Mouse (Mus musculus): ENCODE results near the gene Hspa14. TPM values are rescaled to one million over a fixed set of nuclear protein-coding genes. Genes with fewer than 3 reads are reported as not detected.

Hspa14 gene
- polyA plus RNA-seq (2015; fragmentation: Nextera tagmentation; extraction: Ambion mirVana) = 86.8 and 87.6 TPM in 2 replicates

- peaks cover 17% of the 10 kb centered on the region for H3K4me1 ChIP-seq
- peak within 1 kb of the TSS; percentile 82 for H3K4me2 ChIP-seq (replicated peaks)
- ATAC-seq (ENCODE audit: insufficient number of reproducible peaks, low FRiP score, low TSS enrichment, low read depth) = peak; percentile 100
- peak within 1 kb of the TSS; percentile 84 for H3K4me3 ChIP-seq (replicated peaks)
- H3K27ac ChIP-seq (replicated peaks) = peak within 1 kb of the TSS; percentile 89
- H3K27me3 ChIP-seq = no peaks in the 10 kb centered on the region
- under 1% methylated on average over 60 of the region's 60 CpGs for WGBS
- peaks cover 22% of the 10 kb centered on the region for H3K36me3 ChIP-seq
- peak within 1 kb of the TSS; percentile 82 for H3K9ac ChIP-seq
- no peaks in the 10 kb centered on the region for H3K9me3 ChIP-seq (replicated peaks)
Observed at GRCm38 (mm10) chr2:3512552-3513454, at the start of gene Hspa14, which contains the start of the genes Gm45902 and Cdnf. Gene Hspa14, minus strand, starts transcription at chr2:3512814. Gene Gm45902, minus strand, starts transcription at chr2:3512790. Gene Cdnf, plus strand, starts transcription at chr2:3513030.

- H3K4me2 ChIP-seq (replicated peaks) = no peak overlapping the region
- H3K4me3 ChIP-seq (replicated peaks) = no peak overlapping the region
- 1% methylated on average over 4 of the region's 4 CpGs for WGBS
- ATAC-seq (ENCODE audit: insufficient number of reproducible peaks, low FRiP score, low TSS enrichment, low read depth) = no peak
- no peaks in the 10 kb centered on the region for H3K4me1 ChIP-seq
- 0 out of 2 replicates have a peak, but pooled peaks cover 3% of the 10 kb centered on the region for H3K27me3 ChIP-seq
- H3K9ac ChIP-seq = no peak overlapping the region
- no peaks in the 10 kb centered on the region for H3K36me3 ChIP-seq
- H3K9me3 ChIP-seq (replicated peaks) = no peaks in the 10 kb centered on the region
- H3K27ac ChIP-seq (replicated peaks) = no peak overlapping the region
Observed at GRCm38 (mm10) chr2:3546588-3546987, 34.0 kb upstream of the Hspa14 start.

- no peak for ATAC-seq (ENCODE audit: insufficient number of reproducible peaks, low FRiP score, low TSS enrichment, low read depth)
- H3K27me3 ChIP-seq = 0 out of 2 replicates have a peak, but pooled peaks cover 3% of the 10 kb centered on the region
- WGBS = 61% methylated on average over 2 of the region's 2 CpGs
- H3K4me1 ChIP-seq = no peaks in the 10 kb centered on the region
- H3K27ac ChIP-seq (replicated peaks) = no peak overlapping the region
- no peaks in the 10 kb centered on the region for H3K36me3 ChIP-seq
- H3K4me2 ChIP-seq (replicated peaks) = no peak overlapping the region
- no peak overlapping the region for H3K4me3 ChIP-seq (replicated peaks)
- no peaks in the 10 kb centered on the region for H3K9me3 ChIP-seq (replicated peaks)
- no peak overlapping the region for H3K9ac ChIP-seq
Observed at GRCm38 (mm10) chr2:3546055-3546454, 33.4 kb upstream of the Hspa14 start.

GRCm38 (mm10) chr2:3541307-3542079, 28.9 kb upstream of the Hspa14 start:
- Histone ChIP-seq H3K4me1 (no peaks in the 10 kb centered on the region), H3K4me2 (replicated peaks) (no peak overlapping the region), H3K27ac (replicated peaks) (no peak overlapping the region), H3K27me3 (0 out of 2 replicates have a peak, but pooled peaks cover 3% of the 10 kb centered on the region), H3K36me3 (no peaks in the 10 kb centered on the region), H3K4me3 (replicated peaks) (no peak overlapping the region), H3K9me3 (replicated peaks) (no peaks in the 10 kb centered on the region), H3K9ac (no peak overlapping the region)
- 62% methylated on average over 9 of the region's 9 CpGs for WGBS
- no peak for ATAC-seq (ENCODE audit: insufficient number of reproducible peaks, low FRiP score, low TSS enrichment, low read depth)

GRCm38 (mm10) chr2:3526288-3526687, 13.7 kb upstream of the Hspa14 start:
- Histone ChIP-seq H3K36me3 (no peaks in the 10 kb centered on the region), H3K9ac (no peak overlapping the region), H3K4me2 (replicated peaks) (no peak overlapping the region), H3K27ac (replicated peaks) (no peak overlapping the region), H3K4me1 (no peaks in the 10 kb centered on the region), H3K9me3 (replicated peaks) (no peaks in the 10 kb centered on the region), H3K4me3 (replicated peaks) (no peak overlapping the region), H3K27me3 (no peaks in the 10 kb centered on the region)
- ATAC-seq (ENCODE audit: insufficient number of reproducible peaks, low FRiP score, low TSS enrichment, low read depth) = no peak
- 77% methylated on average over 6 of the region's 6 CpGs for WGBS

- Histone ChIP-seq H3K27ac (replicated peaks) (no peak overlapping the region), H3K4me2 (replicated peaks) (no peak overlapping the region), H3K27me3 (no peaks in the 10 kb centered on the region), H3K9ac (no peak overlapping the region), H3K9me3 (replicated peaks) (no peaks in the 10 kb centered on the region), H3K4me3 (replicated peaks) (no peak overlapping the region), H3K4me1 (no peaks in the 10 kb centered on the region), H3K36me3 (no peaks in the 10 kb centered on the region)
- 78% methylated on average over 4 of the region's 4 CpGs for WGBS
- no peak for ATAC-seq (ENCODE audit: insufficient number of reproducible peaks, low FRiP score, low TSS enrichment, low read depth)
Observed at GRCm38 (mm10) chr2:3522558-3522957, 9.9 kb upstream of the Hspa14 start.

GRCm38 (mm10) chr2:3512076-3512475, 538 bp downstream of the Hspa14 start:
- H3K9me3 ChIP-seq (replicated peaks) = no peaks in the 10 kb centered on the region
- H3K4me1 ChIP-seq = peaks cover 17% of the 10 kb centered on the region
- peak overlapping the region; percentile 82 for H3K4me2 ChIP-seq (replicated peaks)
- no peaks in the 10 kb centered on the region for H3K27me3 ChIP-seq
- H3K4me3 ChIP-seq (replicated peaks) = peak overlapping the region; percentile 84
- H3K9ac ChIP-seq = peak overlapping the region; percentile 82
- under 1% methylated on average over 15 of the region's 15 CpGs for WGBS
- no peak for ATAC-seq (ENCODE audit: insufficient number of reproducible peaks, low FRiP score, low TSS enrichment, low read depth)
- peaks cover 25% of the 10 kb centered on the region for H3K36me3 ChIP-seq
- H3K27ac ChIP-seq (replicated peaks) = peak overlapping the region; percentile 89

GRCm38 (mm10) chr2:3500886-3501285, 11.7 kb downstream of the Hspa14 start:
- H3K9ac ChIP-seq = no peak overlapping the region
- no peaks in the 10 kb centered on the region for H3K4me1 ChIP-seq
- H3K4me3 ChIP-seq (replicated peaks) = no peak overlapping the region
- no peak overlapping the region for H3K27ac ChIP-seq (replicated peaks)
- no peak for ATAC-seq (ENCODE audit: insufficient number of reproducible peaks, low FRiP score, low TSS enrichment, low read depth)
- WGBS = 97% methylated on average over 5 of the region's 5 CpGs
- no peak overlapping the region for H3K4me2 ChIP-seq (replicated peaks)
- H3K36me3 ChIP-seq = peaks cover 56% of the 10 kb centered on the region
- no peaks in the 10 kb centered on the region for H3K27me3 ChIP-seq
- H3K9me3 ChIP-seq (replicated peaks) = no peaks in the 10 kb centered on the region

- 90% methylated on average over 6 of the region's 6 CpGs for WGBS
- Histone ChIP-seq H3K4me3 (replicated peaks) (no peak overlapping the region), H3K4me2 (replicated peaks) (no peak overlapping the region), H3K36me3 (peaks cover 55% of the 10 kb centered on the region), H3K9ac (no peak overlapping the region), H3K27me3 (no peaks in the 10 kb centered on the region), H3K9me3 (replicated peaks) (no peaks in the 10 kb centered on the region), H3K4me1 (no peaks in the 10 kb centered on the region), H3K27ac (replicated peaks) (no peak overlapping the region)
- ATAC-seq (ENCODE audit: insufficient number of reproducible peaks, low FRiP score, low TSS enrichment, low read depth) = no peak
Observed at GRCm38 (mm10) chr2:3499543-3499942, 13.1 kb downstream of the Hspa14 start.

GRCm38 (mm10) chr2:3493833-3494409, 18.7 kb downstream of the Hspa14 start:
- Histone ChIP-seq H3K27me3 (no peaks in the 10 kb centered on the region), H3K36me3 (peaks cover 73% of the 10 kb centered on the region)
- WGBS = 88% methylated on average over 3 of the region's 3 CpGs

GRCm38 (mm10) chr2:3489816-3490215, 22.8 kb downstream of the Hspa14 start:
- peaks cover 47% of the 10 kb centered on the region for H3K36me3 ChIP-seq
- 75% methylated on average over 3 of the region's 3 CpGs for WGBS
- no peak overlapping the region for H3K9ac ChIP-seq
- no peak overlapping the region for H3K4me3 ChIP-seq (replicated peaks)
- ATAC-seq (ENCODE audit: insufficient number of reproducible peaks, low FRiP score, low TSS enrichment, low read depth) = no peak
- H3K27me3 ChIP-seq = no peaks in the 10 kb centered on the region
- H3K9me3 ChIP-seq (replicated peaks) = no peaks in the 10 kb centered on the region
- H3K27ac ChIP-seq (replicated peaks) = no peak overlapping the region
- H3K4me2 ChIP-seq (replicated peaks) = no peak overlapping the region
- H3K4me1 ChIP-seq = no peaks in the 10 kb centered on the region

More at GRCm38 (mm10) chr2:3493833-3494409, 18.7 kb downstream of the Hspa14 start:
- no peak for ATAC-seq (ENCODE audit: insufficient number of reproducible peaks, low FRiP score, low TSS enrichment, low read depth)
- Histone ChIP-seq H3K4me3 (replicated peaks) (no peak overlapping the region), H3K4me1 (no peaks in the 10 kb centered on the region), H3K9me3 (replicated peaks) (no peaks in the 10 kb centered on the region), H3K4me2 (replicated peaks) (no peak overlapping the region), H3K9ac (no peak overlapping the region), H3K27ac (replicated peaks) (no peak overlapping the region)
